Mouse (Mus musculus): ENCODE measurements around the gene Rab3a.

The Rab3a gene

DNA sequence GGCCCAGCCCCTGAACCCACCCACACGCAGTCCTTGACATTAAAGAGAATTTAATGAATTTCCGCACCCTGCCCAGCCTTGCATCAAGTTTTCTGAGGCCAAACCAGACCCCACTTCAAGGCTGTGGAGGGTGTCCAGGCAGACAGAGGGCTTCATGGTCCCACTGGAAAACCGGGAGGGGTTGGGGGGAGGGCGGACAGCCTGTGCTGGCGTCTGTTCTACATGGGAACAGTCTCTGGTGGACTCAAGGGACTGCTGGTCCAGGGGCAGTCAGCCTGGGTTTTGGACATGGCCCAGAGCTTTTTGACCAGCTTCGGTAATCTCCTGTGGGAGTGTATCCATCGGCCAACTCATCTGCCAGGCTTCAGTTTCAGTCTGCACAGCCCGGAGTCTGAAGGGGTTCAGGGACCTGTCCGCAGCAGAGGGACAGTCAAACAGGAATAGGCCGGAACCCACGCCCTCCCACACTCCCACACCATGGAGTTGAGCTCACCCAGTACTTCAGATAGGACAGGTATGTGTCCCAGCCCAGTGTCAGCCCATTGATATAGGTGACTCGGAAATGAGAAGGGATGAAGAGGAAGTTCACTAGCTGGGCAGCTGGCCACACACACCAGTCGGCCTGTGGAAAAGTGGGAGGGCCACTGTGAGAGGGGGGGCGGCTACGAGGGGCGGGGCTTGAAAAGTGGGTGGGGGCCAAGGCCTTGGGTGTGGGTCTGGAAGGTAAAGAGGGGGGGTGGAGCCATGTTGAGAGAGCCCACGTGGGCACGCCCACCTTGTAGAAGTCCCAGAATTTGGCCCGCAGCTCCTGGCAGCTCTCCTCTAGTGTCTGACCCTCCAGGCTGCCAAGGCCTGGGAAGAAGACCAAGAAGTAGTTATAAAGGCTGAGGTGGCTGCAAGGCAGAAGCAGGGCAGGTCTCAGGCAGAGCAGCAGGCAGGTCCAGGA lies 4.4 kb downstream of the Rab3a start:
- no peak for DNase-seq (ENCODE audit: low spot score)

- DNase-seq (ENCODE audit: low spot score) = no peak
Observed at GRCm38 (mm10) chr8:70760350-70760749, 5.9 kb downstream of the Rab3a start.

DNA sequence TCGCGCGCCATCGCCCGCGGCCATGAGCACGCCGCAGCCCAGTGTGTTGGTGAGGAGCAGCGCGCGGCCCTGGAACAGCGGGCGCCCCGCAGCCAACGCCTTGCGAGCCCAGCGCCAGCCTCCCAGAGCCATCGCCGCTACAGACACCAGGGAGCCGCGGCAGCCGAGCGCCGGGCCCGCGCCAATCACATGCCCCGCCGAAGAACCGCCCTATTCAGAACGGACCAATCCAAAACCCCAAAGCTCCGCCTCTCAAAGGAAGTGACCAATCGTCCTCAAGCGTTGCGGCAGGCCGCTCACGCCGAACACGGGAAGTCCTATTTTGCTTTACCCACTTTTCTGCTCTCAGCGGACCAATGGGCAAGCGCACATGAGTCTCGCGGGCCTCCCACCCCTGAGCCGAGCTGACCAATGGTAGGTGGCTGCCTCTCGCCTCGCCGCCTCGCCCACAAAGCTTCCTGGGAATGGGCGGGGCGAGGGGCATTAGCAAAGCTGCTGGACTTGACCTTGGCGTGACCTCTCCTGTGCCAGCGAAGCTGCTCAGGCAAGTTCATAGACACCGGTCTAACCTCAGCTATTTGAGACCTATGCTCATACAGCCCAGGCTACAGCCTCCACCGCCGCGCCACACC lies 6.4 kb downstream of the Rab3a start, which contains the start of gene Mpv17l2:
TSS of gene Mpv17l2 (minus strand) at position 172 of the 632 bp plus-strand sequence.
- DNase-seq (ENCODE audit: low spot score) = peak; percentile 62

- no peak for DNase-seq (ENCODE audit: low spot score)
Observed at GRCm38 (mm10) chr8:70762118-70762517, 7.6 kb downstream of the Rab3a start.

GRCm38 (mm10) chr8:70763354-70763753 lies 8.9 kb downstream of the Rab3a start:
- DNase-seq (ENCODE audit: low spot score) = no peak

GRCm38 (mm10) chr8:70764026-70764425 lies 9.5 kb downstream of the Rab3a start:
- DNase-seq (ENCODE audit: low spot score) = no peak

GRCm38 (mm10) chr8:70764676-70765075 lies 10.2 kb downstream of the Rab3a start:
- no peak for DNase-seq (ENCODE audit: low spot score)

GRCm38 (mm10) chr8:70765329-70765728 lies 10.8 kb downstream of the Rab3a start:
- DNase-seq (ENCODE audit: low spot score) = no peak

GRCm38 (mm10) chr8:70765838-70766570 lies 11.5 kb downstream of the Rab3a start:
- no peak for DNase-seq (ENCODE audit: low spot score)

- no peak for DNase-seq (ENCODE audit: low spot score)
Observed at GRCm38 (mm10) chr8:70766571-70767440, 12.3 kb downstream of the Rab3a start.

- no peak for DNase-seq (ENCODE audit: low spot score)
Observed at GRCm38 (mm10) chr8:70767503-70767902, 13.0 kb downstream of the Rab3a start.

DNA sequence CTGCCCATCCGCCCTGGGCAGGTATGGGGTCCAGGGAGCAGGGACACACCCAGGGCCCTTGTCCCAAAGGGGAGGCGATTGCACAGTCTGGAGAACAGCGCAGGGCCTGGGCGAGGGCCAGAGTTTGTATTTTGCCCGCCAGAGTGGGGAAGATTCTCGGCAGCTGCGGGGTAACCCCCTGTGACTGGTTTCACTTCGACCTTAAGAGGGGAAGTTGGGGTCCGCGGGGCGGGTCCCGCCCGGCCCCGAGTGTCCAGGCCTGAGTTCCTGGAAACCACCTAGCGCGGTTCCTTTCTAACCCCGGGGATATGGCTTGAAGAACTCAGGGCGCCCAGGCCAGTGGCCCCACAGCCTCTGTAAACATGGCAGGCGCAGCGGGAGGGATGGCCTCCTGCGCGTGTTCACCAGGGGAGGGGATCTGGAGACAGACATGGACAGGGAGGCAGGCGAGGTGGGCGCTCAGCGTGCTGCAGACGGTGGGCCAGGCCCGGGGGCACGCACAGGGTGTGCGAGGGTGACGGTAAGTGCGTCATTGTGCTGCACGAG lies 13.8 kb downstream of the Rab3a start:
- no peak for DNase-seq (ENCODE audit: low spot score)

- no peak for DNase-seq (ENCODE audit: low spot score)
Observed at GRCm38 (mm10) chr8:70768956-70769355, 14.5 kb downstream of the Rab3a start.

DNA sequence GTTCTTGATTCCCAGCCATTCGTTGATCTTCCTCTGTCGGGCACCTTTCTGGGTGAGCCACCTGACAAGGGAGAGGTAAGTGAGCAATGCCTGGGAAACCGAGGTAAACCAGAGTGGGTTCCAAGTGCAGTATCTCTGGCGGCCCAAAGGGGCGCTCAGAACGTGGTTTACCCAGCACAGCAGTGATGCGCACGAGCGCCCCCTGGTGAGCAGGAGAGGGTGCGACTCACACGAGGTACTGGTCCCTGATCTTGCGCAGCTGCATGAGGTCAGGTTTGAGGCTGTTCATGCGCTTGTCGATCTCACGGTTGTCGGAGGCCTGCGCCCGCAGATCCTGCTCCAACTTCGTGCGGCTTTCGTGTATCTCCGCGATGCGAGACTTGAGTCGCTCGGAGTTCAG lies 14.9 kb downstream of the Rab3a start:
- DNase-seq (ENCODE audit: low spot score) = peak; percentile 87

DNA sequence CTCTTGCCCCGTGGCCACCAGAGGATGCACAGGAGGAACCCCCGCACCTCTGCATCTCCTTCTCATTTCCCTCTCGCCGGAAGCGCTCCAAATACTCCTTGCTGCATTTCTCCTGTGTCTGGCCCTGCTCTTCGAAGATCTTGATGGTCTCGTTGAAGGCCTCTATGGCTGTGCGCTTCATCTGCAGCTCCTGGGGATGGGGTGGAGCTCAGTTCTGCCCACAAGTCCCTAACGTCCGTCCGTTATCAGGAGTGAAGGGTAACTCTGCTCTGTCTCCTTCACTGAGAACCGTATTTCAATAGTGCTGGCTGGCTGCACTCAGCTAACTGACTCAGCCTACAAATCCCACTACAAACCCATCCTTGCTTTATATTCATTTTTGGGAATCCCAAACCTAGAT lies 15.4 kb downstream of the Rab3a start:
- DNase-seq (ENCODE audit: low spot score) = no peak

- DNase-seq (ENCODE audit: low spot score) = no peak
Observed at GRCm38 (mm10) chr8:70770748-70771147, 16.3 kb downstream of the Rab3a start.

- DNase-seq (ENCODE audit: low spot score) = no peak
Observed at GRCm38 (mm10) chr8:70771217-70771616, 16.7 kb downstream of the Rab3a start.

GRCm38 (mm10) chr8:70772075-70772474 lies 17.6 kb downstream of the Rab3a start:
- no peak for DNase-seq (ENCODE audit: low spot score)

- DNase-seq (ENCODE audit: low spot score) = no peak
Observed at GRCm38 (mm10) chr8:70772890-70773289, 18.4 kb downstream of the Rab3a start.

GRCm38 (mm10) chr8:70773410-70773809 lies 18.9 kb downstream of the Rab3a start:
- DNase-seq (ENCODE audit: low spot score) = no peak

DNA sequence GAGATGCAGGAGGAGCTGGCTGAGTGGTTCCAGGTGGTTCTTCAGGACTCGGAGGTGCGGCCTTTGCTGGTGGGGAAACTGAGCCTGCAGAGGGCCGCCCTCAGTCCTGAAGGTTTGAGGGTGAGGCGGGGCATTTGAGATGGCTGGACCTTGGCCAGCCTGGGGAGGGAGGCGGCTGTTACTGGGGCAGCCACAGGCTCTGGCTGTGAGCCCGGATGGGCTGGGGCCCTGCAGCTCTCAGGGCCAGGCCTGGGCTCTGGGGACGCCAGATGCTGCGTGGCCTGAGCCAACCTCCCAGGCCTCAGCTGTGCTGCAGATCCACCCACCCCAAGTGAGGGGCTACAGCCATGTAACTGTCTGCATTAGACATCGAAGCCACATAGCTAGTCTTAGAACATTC lies 19.4 kb downstream of the Rab3a start:
- DNase-seq (ENCODE audit: low spot score) = no peak
